Mouse (Mus musculus) bone marrow, adult 2 months (tissue): ENCODE data around the gene Slk.

Experiments used
- CTCF ChIP-seq: fragments of 200-500 bp; IDR thresholded peaks from 2 replicates; pipeline ENCODE4 v1.5.1; 2011; ENCODE audit warnings: low read length, control low read depth; ENCODE audit not compliant: control insufficient read depth, insufficient read depth
- POLR2A ChIP-seq: fragments of 200-500 bp; IDR thresholded peaks from 2 replicates; pipeline ENCODE4 v1.6.1; 2011; ENCODE audit warnings: low read depth, mild to moderate bottlenecking, control low read depth, low read length, borderline replicate concordance; ENCODE audit not compliant: control insufficient read depth

DNA sequence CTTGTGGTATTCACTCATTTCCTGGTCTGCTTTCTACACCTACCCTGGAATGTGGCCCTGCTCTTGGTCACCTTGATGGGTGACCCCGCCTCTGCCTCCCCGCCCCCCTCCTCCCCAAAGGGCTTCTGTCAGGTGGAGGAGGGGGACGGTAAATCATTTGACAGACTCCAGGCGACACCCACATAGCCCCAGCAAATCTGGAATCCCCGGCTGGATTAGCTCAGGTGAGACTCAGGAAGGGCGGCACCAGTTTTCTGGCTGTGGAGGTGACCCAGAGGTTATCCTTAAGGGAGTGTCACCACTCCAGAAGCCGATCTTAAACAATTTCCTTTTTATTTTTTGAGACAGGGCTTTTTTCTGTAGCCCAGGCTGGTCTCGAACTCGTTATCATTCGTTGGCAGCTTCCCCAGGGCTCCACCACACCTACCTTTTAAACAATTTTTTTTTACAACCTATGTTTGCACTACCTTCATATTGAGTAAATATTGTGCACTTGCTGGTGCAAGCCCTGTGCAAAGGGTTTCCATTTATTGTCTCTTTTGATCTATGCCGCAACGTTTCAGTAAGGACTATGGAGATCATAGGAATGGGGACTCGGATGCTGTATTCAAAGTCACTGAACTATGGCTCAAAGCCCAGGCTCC, 775 bp upstream of the Slk start:
- TF ChIP-seq POLR2A (no peak), CTCF (no peak)
